ENCODE assay signal across 27 mouse cellular contexts in genomic region chr1:66938446-66938845, GRCm38 (mm10). TPM values are rescaled to one million over a fixed set of nuclear protein-coding genes. Genes with fewer than 3 reads are reported as not detected.
DNase-seq lines count a peak whose midpoint lies in the region; ATAC-seq and TF ChIP-seq lines count a peak whose summit lies in the region.
"Had no signal": no experiment of that assay in that cellular context is flagged by ENCODE, and none has a peak within 500 bp of the region (broad histone marks: within the 10 kb centered on the region; RNA-seq: fewer than 3 reads in every experiment).

No protein-coding gene starts in this region.

- H3K4me1 ChIP-seq in heart, embryonic 10.5 days: peaks cover 25% of the 10 kb centered on the region
- H3K4me1 ChIP-seq in heart, embryonic 15.5 days (replicated peaks): peaks cover 35% of the 10 kb centered on the region
- peaks cover 2% of the 10 kb centered on the region for H3K4me1 ChIP-seq in heart, adult 2 months (ENCODE audit: control insufficient read depth, insufficient read depth, low read length)
- no peaks in the 10 kb centered on the region for H3K4me1 ChIP-seq in kidney, postnatal 0 days (replicated peaks; ENCODE audit: insufficient read depth, low read length)
- H3K4me1 ChIP-seq: hindbrain, embryonic 15.5 days; midbrain, embryonic 13.5 days had no signal

- no peak overlapping the region for H3K4me2 ChIP-seq in heart, embryonic 15.5 days
- no peak overlapping the region for H3K4me2 ChIP-seq in kidney, postnatal 0 days (ENCODE audit: low read length)
- H3K4me2 ChIP-seq: hindbrain, embryonic 15.5 days; midbrain, embryonic 13.5 days had no signal

- WGBS in heart, embryonic 10.5 days: 90% methylated on average over 1 of the region's 1 CpGs
- 71% methylated on average over 1 of the region's 1 CpGs for WGBS in heart, embryonic 15.5 days
- 84% methylated on average over 1 of the region's 1 CpGs for whole genome bisulfite sequencing in heart, adult 2 months
- WGBS in kidney, postnatal 0 days: 51% methylated on average over 1 of the region's 1 CpGs

- ATAC-seq in heart, embryonic 15.5 days (replicated peaks; ENCODE audit: insufficient number of reproducible peaks, insufficient read depth, low FRiP score, low read depth): no peak
- ATAC-seq in kidney, postnatal 0 days (replicated peaks; ENCODE audit: low FRiP score, low read depth): no peak
- ATAC-seq: CD4-positive, CD25-positive, alpha-beta regulatory T cell, adult 4 months; forebrain, postnatal 0 days; inflammation-experienced regulatory T-cells, adult 6 months; midbrain, embryonic 13.5 days had no signal

- H3K9ac ChIP-seq in heart, embryonic 15.5 days: no peak overlapping the region
- H3K9ac ChIP-seq in heart, adult 2 months (ENCODE audit: low read depth, low read length): no peak overlapping the region
- H3K9ac ChIP-seq in kidney, postnatal 0 days (ENCODE audit: low read depth, low read length): no peak overlapping the region
- H3K9ac ChIP-seq: forebrain, postnatal 0 days; hindbrain, embryonic 15.5 days; liver, embryonic 14.5 days; midbrain, embryonic 13.5 days had no signal

- TF ChIP-seq POLR2A in heart, adult 2 months (IDR thresholded peaks at IDR 0.05; ENCODE audit: insufficient read depth, low read depth, low read length): no peak

- no peak for DNase-seq in heart, embryonic 10.5 days (ENCODE audit: low spot score)
- DNase-seq in heart, postnatal 25 days (ENCODE audit: low spot score): no peak
- DNase-seq in heart, adult 2 months: no peak
- peak; percentile 51 for DNase-seq in kidney, postnatal 0 days (ENCODE audit: low spot score)
- no peak for DNase-seq in kidney, postnatal 25 days
- DNase-seq in cerebellum, postnatal 25 days: no peak
- DNase-seq: adrenal gland, postnatal 14 days; cerebellum, adult 11-12 months; cerebellum, adult 9-11 months; forebrain, postnatal 0 days; kidney, adult 11 months; kidney, postnatal 10 days; liver; lung, adult 2 months; lung, postnatal 10 days; thymus, postnatal 4 days had no signal

- no peaks in the 10 kb centered on the region for H3K9me3 ChIP-seq in heart, embryonic 10.5 days
- no peaks in the 10 kb centered on the region for H3K9me3 ChIP-seq in heart, embryonic 15.5 days (replicated peaks)
- no peaks in the 10 kb centered on the region for H3K9me3 ChIP-seq in kidney, postnatal 0 days (replicated peaks; ENCODE audit: low read length)
- H3K9me3 ChIP-seq: hindbrain, embryonic 10.5 days; hindbrain, embryonic 15.5 days; midbrain, embryonic 13.5 days had no signal

- H3K27me3 ChIP-seq in heart, embryonic 10.5 days (ENCODE audit: insufficient read depth, poor library complexity, severe bottlenecking): no peaks in the 10 kb centered on the region
- no peaks in the 10 kb centered on the region for H3K27me3 ChIP-seq in heart, embryonic 15.5 days
- no peaks in the 10 kb centered on the region for H3K27me3 ChIP-seq in heart, adult 2 months (ENCODE audit: control insufficient read depth, insufficient read depth, low read length)
- H3K27me3 ChIP-seq in kidney, postnatal 0 days (ENCODE audit: insufficient read depth, low read length): no peaks in the 10 kb centered on the region
- H3K27me3 ChIP-seq: hindbrain, embryonic 15.5 days; midbrain, embryonic 13.5 days had no signal

- no peak for TF ChIP-seq CTCF in heart, adult 2 months (IDR thresholded peaks at IDR 0.05)
- no peak for TF ChIP-seq CTCF in kidney, postnatal 0 days (IDR thresholded peaks at IDR 0.05; ENCODE audit: low read depth)

- H3K36me3 ChIP-seq in heart, embryonic 10.5 days: no peaks in the 10 kb centered on the region
- H3K36me3 ChIP-seq in heart, embryonic 15.5 days: no peaks in the 10 kb centered on the region
- no peaks in the 10 kb centered on the region for H3K36me3 ChIP-seq in heart, adult 2 months (ENCODE audit: control insufficient read depth, insufficient read depth, low read length)
- no peaks in the 10 kb centered on the region for H3K36me3 ChIP-seq in kidney, postnatal 0 days (ENCODE audit: insufficient read depth, low read length)
- H3K36me3 ChIP-seq: hindbrain, embryonic 10.5 days; hindbrain, embryonic 15.5 days; midbrain, embryonic 13.5 days had no signal

- peak overlapping the region; percentile 67; the same call in 1 of the 2 replicates for H3K27ac ChIP-seq in heart, embryonic 10.5 days
- H3K27ac ChIP-seq in heart, embryonic 15.5 days: peak overlapping the region; percentile 70
- no peak overlapping the region; the same call in none of the 2 replicates for H3K27ac ChIP-seq in heart, adult 2 months
- H3K27ac ChIP-seq in kidney, postnatal 0 days: no peak overlapping the region
- H3K27ac ChIP-seq: hindbrain, embryonic 10.5 days; hindbrain, embryonic 15.5 days; liver, embryonic 14.5 days; macrophage; midbrain, embryonic 13.5 days had no signal

- no peak for TF ChIP-seq EP300 in heart, adult 2 months (IDR thresholded peaks at IDR 0.05; ENCODE audit: insufficient read depth, low read depth, low read length)

- H3K4me3 ChIP-seq in heart, embryonic 10.5 days: no peak overlapping the region
- no peak overlapping the region for H3K4me3 ChIP-seq in heart, embryonic 15.5 days
- no peak overlapping the region for H3K4me3 ChIP-seq in heart, adult 2 months
- no peak overlapping the region for H3K4me3 ChIP-seq in kidney, postnatal 0 days (replicated peaks; ENCODE audit: low read depth, low read length)
- H3K4me3 ChIP-seq: erythroblast, embryonic 14.5 days; hindbrain, embryonic 10.5 days; hindbrain, embryonic 15.5 days; midbrain, embryonic 13.5 days had no signal

- intact Hi-C loops in heart, postnatal 25 days (cut with DNase I): no loop called here
- intact Hi-C loops in heart, adult 2 months (cut with DNase I): loop anchor here (5.0 kb wide), 1 partner anchor 54 kb away; no protein-coding TSS in a partner anchor

- no peaks in the 10 kb centered on the region for H3K79me2 ChIP-seq in heart, adult 2 months (replicated peaks; ENCODE audit: control insufficient read depth, insufficient read depth, low read length)

RNA-seq across cellular contexts. Expression of gene Myl1, which starts 6.8 kb away (rescaled TPM):
- 636 and 812 TPM in 2 replicates for polyA plus RNA-seq in heart, embryonic 10.5 days (2016; fragmentation: Nextera tagmentation; extraction: Ambion mirVana)
- 10 to 100 TPM; 39.6 to 40.7 TPM for total RNA-seq in heart, postnatal 25 days (2021)
- polyA plus RNA-seq in heart, embryonic 15.5 days (2015; fragmentation: Nextera tagmentation; extraction: Ambion mirVana): 390 and 404 TPM in 2 replicates
- 10 to 100 TPM; 22.5 to 30.4 TPM for total RNA-seq in heart, adult 2 months (2021)
- polyA plus RNA-seq in heart, adult 2 months (2012; rRNA removed): 62.8 and 111 TPM in 2 replicates
- polyA plus RNA-seq in kidney, postnatal 0 days (2015; fragmentation: Nextera tagmentation; extraction: Ambion mirVana): 0.93 and 1.0 TPM in 2 replicates
- total RNA-seq: common myeloid progenitor, adult 5-6 weeks; forebrain, postnatal 0 days had no signal
- polyA plus RNA-seq: CD4-positive, CD25-positive, alpha-beta regulatory T cell, adult 4 months; erythroblast, embryonic 14.5 days; inflammation-experienced regulatory T-cells, adult 6 months; macrophage; midbrain, embryonic 13.5 days; small intestine, adult 2 months had no signal

Comparison
In these comparisons a context has a peak if more than half of its experiments do, and no peak if none do; other contexts are left out.
1. H3K27ac ChIP-seq: peak in heart, embryonic 10.5 days (single experiment) and heart, embryonic 15.5 days (single experiment); none in heart, adult 2 months (single experiment) and kidney, postnatal 0 days (single experiment).
2. RNA of gene Myl1, which starts 6.8 kb away (polyA plus RNA-seq): 636 to 812 TPM in heart, embryonic 10.5 days, 390 to 404 TPM in heart, embryonic 15.5 days and 62.8 to 111 TPM in heart, adult 2 months; 0.93 to 1.0 TPM in kidney, postnatal 0 days; every median in the first group is over 10 times any median in the second.